Mouse (Mus musculus): ENCODE measurements around the gene Mef2d.

DNA sequence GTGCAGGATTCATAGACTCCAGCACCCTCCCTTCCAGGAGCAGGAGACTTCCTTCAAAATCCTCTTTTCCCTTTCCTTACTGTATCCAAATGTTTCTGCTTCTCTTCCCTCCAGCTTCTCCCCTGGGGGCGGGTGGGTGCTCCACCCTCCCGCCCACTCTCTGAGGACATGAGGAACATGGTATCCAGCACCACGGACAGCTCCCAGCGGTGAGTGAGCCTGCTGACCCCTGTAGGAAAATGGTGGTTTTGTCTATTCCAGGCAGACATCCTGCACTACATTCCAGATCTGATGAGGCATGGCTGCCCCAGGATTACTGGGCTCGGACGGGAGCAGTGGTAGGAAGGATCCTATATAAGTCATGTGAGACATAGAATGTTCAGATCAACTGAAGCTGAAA is 78.7 kb downstream of the Mef2d start:
- TF ChIP-seq CHD2 (IDR thresholded peaks at IDR 0.05; ENCODE audit: low read depth, low read length): no peak
- no peak for TF ChIP-seq ZC3H11A (IDR thresholded peaks at IDR 0.05; ENCODE audit: borderline replicate concordance, low read depth, low read length)
- no peak for TF ChIP-seq MAFK (IDR thresholded peaks at IDR 0.05; ENCODE audit: insufficient read depth, low read depth, low read length)
- 0 out of 2 replicates have a peak, but pooled peaks have one; percentile 35 for TF ChIP-seq HCFC1 (IDR thresholded peaks at IDR 0.05; ENCODE audit: borderline replicate concordance, insufficient read depth, low read length)
